Mouse (Mus musculus) right cerebral cortex, adult 2 months (tissue): ENCODE measurements around the gene Stk24.

Experiments used
- DNase-seq, 2 experiments: peaks; one replicate each; pipeline ENCODE4 v3.0.0; 2021 to 2022; ENCODE audit warnings: low spot score in 2 of 2

Gene Stk24

DNA sequence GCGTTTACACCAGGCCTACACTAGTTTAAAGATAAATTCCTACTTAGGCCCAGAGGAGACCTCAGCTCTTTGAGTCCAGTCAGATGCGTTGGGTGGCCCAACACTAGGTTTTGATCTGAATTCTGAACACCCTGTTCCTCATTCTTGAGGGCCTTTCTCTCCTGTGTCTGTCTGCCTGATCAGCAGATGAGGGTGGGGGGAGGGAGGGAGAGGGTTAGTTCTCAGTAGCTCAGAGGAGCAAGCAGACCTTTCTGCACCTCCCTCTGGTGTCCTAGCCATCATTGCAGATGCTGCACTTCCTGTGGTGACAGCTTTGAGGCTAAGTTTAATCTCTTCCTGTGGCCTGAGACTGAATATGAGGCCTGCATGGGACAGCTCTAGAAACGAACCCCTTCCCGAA, 117.2 kb downstream of the Stk24 start:
- DNase-seq = no peak

GRCm38 (mm10) chr14:121261229-121261879, 118.5 kb downstream of the Stk24 start:
- DNase-seq = no peak

- DNase-seq = peak; percentile 74 to 78
Observed at GRCm38 (mm10) chr14:121259789-121260188, 120.0 kb downstream of the Stk24 start.

- DNase-seq = no peak
Observed at GRCm38 (mm10) chr14:121259332-121259731, 120.5 kb downstream of the Stk24 start.

DNA sequence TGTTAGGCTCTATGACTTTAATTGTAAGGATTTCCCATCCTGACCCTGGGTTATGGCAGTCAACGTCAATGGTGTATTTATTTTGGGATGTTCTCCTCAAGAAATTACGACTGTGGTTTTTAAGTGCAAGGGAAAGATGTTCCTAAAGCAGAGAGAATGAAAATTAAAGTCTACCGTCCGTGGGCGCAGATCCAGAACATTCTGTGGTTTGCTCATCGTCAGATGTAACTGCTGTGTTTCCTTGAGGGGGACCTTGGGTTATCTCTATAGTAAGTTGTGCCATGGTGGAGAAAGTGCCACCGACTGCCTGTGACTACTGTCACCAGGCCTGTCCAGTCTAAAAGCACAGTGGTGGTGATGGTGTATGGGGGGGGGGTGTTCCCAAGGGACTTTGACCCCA, 122.9 kb downstream of the Stk24 start:
- DNase-seq = no peak

GRCm38 (mm10) chr14:121255469-121255868, 124.3 kb downstream of the Stk24 start:
- DNase-seq = no peak

GRCm38 (mm10) chr14:121254869-121255268, 124.9 kb downstream of the Stk24 start:
- DNase-seq = no peak

- DNase-seq = no peak
Observed at GRCm38 (mm10) chr14:121252542-121252941, 127.3 kb downstream of the Stk24 start.

- no peak for DNase-seq
Observed at GRCm38 (mm10) chr14:121251708-121252107, 128.1 kb downstream of the Stk24 start.

DNA sequence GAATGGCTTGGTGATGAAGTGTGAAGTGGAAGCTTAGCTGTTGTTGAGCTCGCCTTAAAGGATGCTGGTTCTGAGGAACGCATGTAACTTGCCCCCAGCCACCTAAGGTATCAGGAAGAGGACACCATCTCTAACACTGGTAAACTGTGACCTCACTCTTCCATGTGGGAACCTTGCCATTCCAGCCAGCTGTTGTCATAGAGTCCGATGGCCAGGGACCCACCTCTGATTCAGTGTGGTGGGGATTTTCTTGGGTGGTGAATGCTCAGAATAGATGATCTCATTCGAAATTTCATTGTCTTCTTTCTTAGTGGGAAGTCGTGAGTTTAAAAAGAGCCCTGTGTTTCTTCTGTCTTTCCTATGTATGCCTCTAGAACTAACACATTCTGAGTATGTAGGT, 128.7 kb downstream of the Stk24 start:
- DNase-seq = no peak

DNA sequence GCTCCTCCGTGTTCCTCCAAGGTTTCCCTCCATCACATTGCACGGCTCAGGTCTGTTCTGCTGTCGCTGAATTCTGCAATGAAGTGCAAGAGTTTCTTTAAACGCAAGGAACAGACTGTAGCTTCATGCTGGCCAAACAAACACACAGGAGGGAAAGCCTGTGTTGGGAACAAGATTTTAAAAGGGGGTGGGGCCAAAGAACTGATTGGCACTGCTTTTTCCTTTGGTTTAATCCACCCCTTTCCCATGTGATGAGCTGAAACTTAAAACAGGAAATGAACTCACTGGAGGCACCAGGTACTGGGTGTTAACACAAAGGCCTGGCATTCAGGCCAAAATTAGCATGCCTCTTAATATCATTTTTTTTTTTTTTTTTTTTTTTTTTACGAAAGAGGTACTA, 131.5 kb downstream of the Stk24 start:
- DNase-seq = no peak

- no peak for DNase-seq
Observed at GRCm38 (mm10) chr14:121247287-121247686, 132.5 kb downstream of the Stk24 start.

DNA sequence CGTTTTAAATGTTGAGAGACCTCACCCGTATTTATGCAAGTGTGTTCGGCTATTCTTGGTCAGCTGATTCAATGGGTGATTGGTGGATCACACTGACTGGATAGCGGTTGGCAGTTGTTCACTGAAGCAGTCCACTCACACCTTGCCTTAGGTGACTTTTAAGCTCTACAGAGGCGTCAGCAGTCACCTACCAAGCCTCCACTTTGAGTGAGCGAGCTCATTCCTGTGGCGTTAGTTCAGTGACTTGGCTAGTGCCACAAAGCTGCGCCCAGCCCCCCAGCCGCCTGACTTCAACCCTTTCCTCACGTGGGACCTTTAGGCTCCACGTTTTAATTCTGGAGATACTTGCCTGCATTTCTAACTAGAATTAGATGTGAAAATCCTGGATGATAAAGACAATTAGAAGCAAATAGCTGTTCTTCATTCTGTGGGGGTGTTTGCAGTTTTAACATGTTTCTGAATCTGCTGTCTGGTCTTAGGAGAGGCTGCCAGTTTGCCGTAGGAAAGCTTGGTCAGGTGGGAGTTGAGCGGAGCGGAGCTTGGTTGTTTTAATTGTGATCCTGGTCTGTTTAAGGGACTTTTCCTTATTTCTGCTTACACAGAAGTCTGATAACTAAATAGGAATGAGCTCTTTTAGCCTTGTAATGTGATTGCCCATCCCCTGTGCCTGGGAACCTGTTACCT, 133.6 kb downstream of the Stk24 start:
- peak in 1 of 2 experiments; percentile 43 for DNase-seq

GRCm38 (mm10) chr14:121244104-121244503, 135.7 kb downstream of the Stk24 start:
- no peak for DNase-seq

GRCm38 (mm10) chr14:121239386-121239785, 140.4 kb downstream of the Stk24 start:
- DNase-seq = no peak

DNA sequence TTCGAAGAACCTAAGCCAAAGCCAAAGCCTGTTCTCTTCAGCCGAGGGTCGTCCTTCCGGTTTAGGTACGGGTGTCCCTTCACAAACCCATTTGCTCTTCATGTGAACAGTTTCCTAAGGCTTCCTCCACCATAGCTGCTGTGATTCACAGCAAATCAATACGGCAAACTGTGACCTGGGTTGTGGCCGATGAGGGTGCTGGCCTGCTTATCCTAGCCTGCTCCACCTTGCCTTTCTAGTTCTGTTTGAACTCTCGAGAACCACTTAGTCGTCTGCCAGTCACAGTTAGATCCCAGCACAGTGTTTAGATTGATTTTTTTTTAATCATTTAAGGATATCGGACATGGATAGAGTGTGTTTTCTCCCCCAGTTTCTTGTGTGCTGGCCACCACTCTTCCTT, 141.1 kb downstream of the Stk24 start:
- no peak for DNase-seq

DNA sequence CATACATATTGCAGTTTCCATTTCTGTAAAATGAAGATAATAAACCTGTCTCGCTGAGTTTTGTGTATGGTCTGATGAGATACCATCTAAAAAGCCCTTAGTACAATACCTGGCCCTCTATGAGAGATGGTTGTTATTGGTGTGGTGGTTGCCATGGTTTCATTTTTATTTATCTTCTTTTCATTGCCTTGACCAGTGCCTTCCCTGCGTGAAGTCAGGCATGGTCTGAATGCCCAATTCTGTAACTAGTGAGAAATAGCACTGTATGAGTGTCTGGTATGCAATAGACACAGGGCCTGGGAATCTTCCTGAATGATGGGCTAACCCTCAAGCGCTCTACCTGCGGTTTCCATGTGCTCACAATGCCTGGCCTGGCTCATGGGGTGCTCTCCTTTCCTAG, 143.1 kb downstream of the Stk24 start:
- no peak for DNase-seq
